Mouse (Mus musculus) cerebellum, postnatal 25 days (tissue): ENCODE measurements around the gene Gnb4.

ENCODE experiments used
- DNase-seq, 2 experiments: peaks; one replicate each; pipeline ENCODE4 v3.0.0; 2021; ENCODE audit warnings: mixed read lengths in 2 of 2

Gene Gnb4

GRCm38 (mm10) chr3:32611606-32612170, 4.7 kb downstream of the Gnb4 start:
- DNase-seq = no peak

GRCm38 (mm10) chr3:32610560-32610959, 5.8 kb downstream of the Gnb4 start:
- DNase-seq = peak; percentile 31 to 61

- DNase-seq = no peak
Measured at GRCm38 (mm10) chr3:32609233-32609632, 7.2 kb downstream of the Gnb4 start.

GRCm38 (mm10) chr3:32601055-32601454, 15.3 kb downstream of the Gnb4 start:
- no peak for DNase-seq

- DNase-seq = no peak
Measured at GRCm38 (mm10) chr3:32599328-32599727, 17.1 kb downstream of the Gnb4 start.

GRCm38 (mm10) chr3:32595080-32595479, 21.3 kb downstream of the Gnb4 start:
- no peak for DNase-seq

- DNase-seq = no peak
Measured at GRCm38 (mm10) chr3:32586274-32586673, 30.1 kb downstream of the Gnb4 start.

GRCm38 (mm10) chr3:32583489-32583888, 32.9 kb downstream of the Gnb4 start:
- no peak for DNase-seq

GRCm38 (mm10) chr3:32581911-32582310, 34.5 kb downstream of the Gnb4 start:
- no peak for DNase-seq

GRCm38 (mm10) chr3:32580738-32581137, 35.6 kb downstream of the Gnb4 start:
- DNase-seq = no peak

GRCm38 (mm10) chr3:32578772-32579171, 37.6 kb downstream of the Gnb4 start:
- no peak for DNase-seq

- DNase-seq = no peak
Measured at GRCm38 (mm10) chr3:32575151-32575550, 41.2 kb downstream of the Gnb4 start.

- no peak for DNase-seq
Measured at GRCm38 (mm10) chr3:32573881-32574280, 42.5 kb downstream of the Gnb4 start.

- DNase-seq = no peak
Measured at GRCm38 (mm10) chr3:32573086-32573485, 43.3 kb downstream of the Gnb4 start.

GRCm38 (mm10) chr3:32563401-32563800, 53.0 kb downstream of the Gnb4 start:
- no peak for DNase-seq

- no peak for DNase-seq
Measured at GRCm38 (mm10) chr3:32553061-32553460, 63.3 kb downstream of the Gnb4 start.

GRCm38 (mm10) chr3:32538091-32538490, 78.3 kb downstream of the Gnb4 start:
- DNase-seq = no peak

- peak; percentile 29 to 48 for DNase-seq
Measured at GRCm38 (mm10) chr3:32537556-32537955, 78.8 kb downstream of the Gnb4 start.

- DNase-seq = no peak
Measured at GRCm38 (mm10) chr3:32535692-32536091, 80.7 kb downstream of the Gnb4 start.
